Mouse (Mus musculus) megakaryocyte, embryonic 14.5 days (primary cell): ENCODE measurements around the gene Dusp11.

Experiments used
- FLI1 ChIP-seq: IDR thresholded peaks from 2 replicates; pipeline ENCODE4 v1.6.1; 2012; ENCODE audit warnings: low read length, inconsistent platforms, mixed read lengths
- GATA1 ChIP-seq: IDR thresholded peaks from 3 replicates; pipeline ENCODE4 v1.6.1; 2012; ENCODE audit warnings: mixed read lengths, low read length, inconsistent platforms, borderline replicate concordance

- TF ChIP-seq GATA1 (no peak), FLI1 (no peak)
Measured at GRCm38 (mm10) chr6:85902303-85902702, 59.2 kb downstream of the Dusp11 start.
